Mouse (Mus musculus): ENCODE results near the gene Tanc2. TPM values are rescaled to one million over a fixed set of nuclear protein-coding genes. Genes with fewer than 3 reads are reported as not detected.

Gene Tanc2
- total and polyA plus RNA-seq, 3 experiments, result 0.04 to 0.18 TPM; not detected in 1

GRCm38 (mm10) chr11:105955815-105956430, 366.1 kb downstream of the Tanc2 start:
- H3K27me3 ChIP-seq (ENCODE audit: control insufficient read depth in 1 of 2, insufficient read depth in 2 of 2, low read length in 2 of 2), result peaks cover 2% of the 10 kb centered on the region in 2 experiments
- no peak overlapping the region for H3K27ac ChIP-seq (ENCODE audit: control insufficient read depth, low read depth, low read length)

GRCm38 (mm10) chr11:105957501-105957900, 367.7 kb downstream of the Tanc2 start:
- Histone ChIP-seq H3K9me3 (replicated peaks; ENCODE audit: insufficient read depth, low read length) (no peaks in the 10 kb centered on the region), H3K36me3 (ENCODE audit: control insufficient read depth in 1 of 2, insufficient read depth in 2 of 2, low read length in 2 of 2) (0 out of 4 replicates have a peak, but pooled peaks cover 0 to 2% of the 10 kb centered on the region in 2 experiments), H3K79me2 (ENCODE audit: control insufficient read depth, insufficient read depth, low read length, poor library complexity) (no peaks in the 10 kb centered on the region), H3K27ac (ENCODE audit: control insufficient read depth, low read depth, low read length) (no peak overlapping the region), H3K4me1 (ENCODE audit: control insufficient read depth in 1 of 2, insufficient read depth in 2 of 2, low read length in 2 of 2) (peaks cover 2 to 12% of the 10 kb centered on the region in 2 experiments; a peak in 3 of 4 replicates), H3K9ac (ENCODE audit: control insufficient read depth, low read depth, low read length, poor library complexity, severe bottlenecking) (no peak overlapping the region), H3K4me3 (ENCODE audit: control insufficient read depth in 1 of 2, insufficient read depth in 1 of 2, low read depth in 2 of 2, low read length in 2 of 2) (no peak overlapping the region), H3K27me3 (ENCODE audit: control insufficient read depth in 1 of 2, insufficient read depth in 2 of 2, low read length in 2 of 2) (peaks cover 2% of the 10 kb centered on the region in 2 experiments; a peak in 3 of 4 replicates)
- TF ChIP-seq MYC (IDR thresholded peaks at IDR 0.05; ENCODE audit: low read depth, low read length) (no peak), MAZ (IDR thresholded peaks at IDR 0.05; ENCODE audit: low read depth, low read length) (no peak), USF2 (IDR thresholded peaks at IDR 0.05; ENCODE audit: borderline replicate concordance in 1 of 2, insufficient read depth in 1 of 2, low read depth in 1 of 2, low read length in 2 of 2) (no peak), E2F4 (IDR thresholded peaks at IDR 0.05; ENCODE audit: borderline replicate concordance, low read depth, low read length) (no peak), MAFK (IDR thresholded peaks at IDR 0.05; ENCODE audit: borderline replicate concordance, low read depth, low read length) (no peak), ZNF384 (IDR thresholded peaks at IDR 0.05; ENCODE audit: low read depth, low read length) (no peak), ELF1 (IDR thresholded peaks at IDR 0.05; ENCODE audit: low read depth, low read length) (no peak), POLR2AphosphoS5 (IDR thresholded peaks at IDR 0.05; ENCODE audit: borderline replicate concordance, low read depth, low read length) (no peak), BHLHE40 (IDR thresholded peaks at IDR 0.05; ENCODE audit: borderline replicate concordance, low read depth, low read length) (no peak), CHD2 (IDR thresholded peaks at IDR 0.05; ENCODE audit: low read length) (no peak), MXI1 (IDR thresholded peaks at IDR 0.05; ENCODE audit: low read depth, low read length) (no peak), USF1 (IDR thresholded peaks at IDR 0.05; ENCODE audit: low read depth, low read length) (no peak), POLR2A (IDR thresholded peaks at IDR 0.05; ENCODE audit: control insufficient read depth in 1 of 2, insufficient read depth in 1 of 2, low read depth in 1 of 2, low read length in 2 of 2, poor library complexity in 1 of 2) (no peak), POLR2AphosphoS2 (IDR thresholded peaks at IDR 0.05; ENCODE audit: low read length) (no peak), KAT2A (conservative IDR thresholded peaks at IDR 0.05; ENCODE audit: low read depth, low read length) (no peak)
- no peak for DNase-seq (ENCODE audit: low read depth, low spot score)

More at GRCm38 (mm10) chr11:105955815-105956430, 366.1 kb downstream of the Tanc2 start:
- Histone ChIP-seq H3K4me1 (ENCODE audit: control insufficient read depth in 1 of 2, insufficient read depth in 2 of 2, low read length in 2 of 2) (peaks cover 2 to 8% of the 10 kb centered on the region in 2 experiments; a peak in 3 of 4 replicates), H3K9me3 (replicated peaks; ENCODE audit: insufficient read depth, low read length) (no peaks in the 10 kb centered on the region), H3K4me3 (ENCODE audit: control insufficient read depth in 1 of 2, insufficient read depth in 1 of 2, low read depth in 2 of 2, low read length in 2 of 2) (no peak overlapping the region), H3K9ac (ENCODE audit: control insufficient read depth, low read depth, low read length, poor library complexity, severe bottlenecking) (no peak overlapping the region), H3K79me2 (ENCODE audit: control insufficient read depth, insufficient read depth, low read length, poor library complexity) (no peaks in the 10 kb centered on the region), H3K36me3 (ENCODE audit: control insufficient read depth in 1 of 2, insufficient read depth in 2 of 2, low read length in 2 of 2) (0 out of 4 replicates have a peak, but pooled peaks cover 0 to 2% of the 10 kb centered on the region in 2 experiments)
- DNase-seq (ENCODE audit: low read depth, low spot score), result no peak
- TF ChIP-seq ETS1 (IDR thresholded peaks at IDR 0.05; ENCODE audit: low read depth, low read length) (no peak), RAD21 (IDR thresholded peaks at IDR 0.05; ENCODE audit: low read depth, low read length) (no peak), EP300 (IDR thresholded peaks at IDR 0.05; ENCODE audit: low read depth in 1 of 2, low read length in 2 of 2) (no peak), USF2 (IDR thresholded peaks at IDR 0.05; ENCODE audit: borderline replicate concordance in 1 of 2, insufficient read depth in 1 of 2, low read depth in 1 of 2, low read length in 2 of 2) (no peak), JUND (IDR thresholded peaks at IDR 0.05; ENCODE audit: low read depth, low read length) (no peak), GABPA (IDR thresholded peaks at IDR 0.05; ENCODE audit: low read depth, low read length) (no peak), ZKSCAN1 (IDR thresholded peaks at IDR 0.05; ENCODE audit: low read depth, low read length) (no peak), SIN3A (IDR thresholded peaks at IDR 0.05; ENCODE audit: low read length) (no peak), E2F4 (IDR thresholded peaks at IDR 0.05; ENCODE audit: borderline replicate concordance, low read depth, low read length) (no peak), MAFK (IDR thresholded peaks at IDR 0.05; ENCODE audit: borderline replicate concordance, low read depth, low read length) (no peak), CTCF (IDR thresholded peaks at IDR 0.05 in 2 of 3, conservative IDR thresholded peaks at IDR 0.05 in 1 of 3; ENCODE audit: control insufficient read depth in 1 of 3, insufficient read depth in 1 of 3, low read depth in 2 of 3, low read length in 3 of 3, poor library complexity in 1 of 3, severe bottlenecking in 1 of 3) (no peak), MEF2A (IDR thresholded peaks at IDR 0.05; ENCODE audit: extremely low read depth, insufficient replicate concordance, low read depth, low read length, poor library complexity, severe bottlenecking) (no peak), CHD2 (IDR thresholded peaks at IDR 0.05; ENCODE audit: low read length) (no peak), ZNF384 (IDR thresholded peaks at IDR 0.05; ENCODE audit: low read depth, low read length) (no peak), MAX (IDR thresholded peaks at IDR 0.05; ENCODE audit: low read length) (no peak), KAT2A (conservative IDR thresholded peaks at IDR 0.05; ENCODE audit: low read depth, low read length) (no peak), POLR2AphosphoS2 (IDR thresholded peaks at IDR 0.05; ENCODE audit: low read length) (no peak), ELF1 (IDR thresholded peaks at IDR 0.05; ENCODE audit: low read depth, low read length) (no peak)

All from MEL (cell line).